Mouse (Mus musculus): Measurements from ENCODE around the gene Opa3. TPM values are rescaled to one million over a fixed set of nuclear protein-coding genes. Genes with fewer than 3 reads are reported as not detected.

Gene Opa3
- polyA plus RNA-seq, 1 experiment = 27.5 TPM

GRCm38 (mm10) chr7:19202065-19202850 is 25.9 kb upstream of the Opa3 start:
- Histone ChIP-seq H3ac (ENCODE audit: control insufficient read depth, insufficient read length, low read depth) (no peak overlapping the region), H3K36me3 (ENCODE audit: control insufficient read depth, insufficient read depth) (no peaks in the 10 kb centered on the region), H3K27me3 (ENCODE audit: control insufficient read depth, insufficient read depth, insufficient read length) (no peaks in the 10 kb centered on the region), H3K79me3 (ENCODE audit: low read depth) (no peaks in the 10 kb centered on the region), H3K79me2 (ENCODE audit: control insufficient read depth, insufficient read depth) (no peaks in the 10 kb centered on the region), H3K4me3 (ENCODE audit: insufficient read depth, poor library complexity, severe bottlenecking) (no peak overlapping the region)
- no peak for TF ChIP-seq FOSL1 (IDR thresholded peaks at IDR 0.05; ENCODE audit: insufficient read depth, low read length, poor library complexity, severe bottlenecking)
- TF ChIP-seq CEBPB (IDR thresholded peaks at IDR 0.05; ENCODE audit: low read depth) = no peak
- no peak for TF ChIP-seq MYOD1 (IDR thresholded peaks at IDR 0.05; ENCODE audit: control insufficient read depth, insufficient read length, low read depth)
- TF ChIP-seq MAX (IDR thresholded peaks at IDR 0.05) = no peak
- TF ChIP-seq MYOG (IDR thresholded peaks at IDR 0.05; ENCODE audit: control insufficient read depth, extremely low read depth, insufficient read length) = no peak
- no peak for TF ChIP-seq CTCF (IDR thresholded peaks at IDR 0.05; ENCODE audit: control insufficient read depth, insufficient read depth, insufficient read length)
- TF ChIP-seq USF1 (IDR thresholded peaks at IDR 0.05; ENCODE audit: low read depth) = no peak

- no peaks in the 10 kb centered on the region for H3K79me2 ChIP-seq (ENCODE audit: control insufficient read depth, insufficient read depth)
- no peak overlapping the region for H3ac ChIP-seq (ENCODE audit: control insufficient read depth, insufficient read length, low read depth)
- H3K4me3 ChIP-seq (ENCODE audit: insufficient read depth, poor library complexity, severe bottlenecking) = no peak overlapping the region
- H3K27me3 ChIP-seq (ENCODE audit: control insufficient read depth, insufficient read depth, insufficient read length) = peaks cover 7% of the 10 kb centered on the region
- H3K79me3 ChIP-seq (ENCODE audit: low read depth) = no peaks in the 10 kb centered on the region
- no peak for TF ChIP-seq USF1 (IDR thresholded peaks at IDR 0.05; ENCODE audit: low read depth)
- no peak for TF ChIP-seq CTCF (IDR thresholded peaks at IDR 0.05; ENCODE audit: control insufficient read depth, insufficient read depth, insufficient read length)
- no peak for TF ChIP-seq MYOG (IDR thresholded peaks at IDR 0.05; ENCODE audit: control insufficient read depth, extremely low read depth, insufficient read length)
- TF ChIP-seq CEBPB (IDR thresholded peaks at IDR 0.05; ENCODE audit: low read depth) = no peak
- no peak for TF ChIP-seq MAX (IDR thresholded peaks at IDR 0.05)
- TF ChIP-seq FOSL1 (IDR thresholded peaks at IDR 0.05; ENCODE audit: insufficient read depth, low read length, poor library complexity, severe bottlenecking) = no peak
- no peak for TF ChIP-seq MYOD1 (IDR thresholded peaks at IDR 0.05; ENCODE audit: control insufficient read depth, insufficient read length, low read depth)
- H3K36me3 ChIP-seq (ENCODE audit: control insufficient read depth, insufficient read depth) = no peaks in the 10 kb centered on the region
Measured at GRCm38 (mm10) chr7:19208201-19208910, 19.8 kb upstream of the Opa3 start.

GRCm38 (mm10) chr7:19208944-19209472 is 19.1 kb upstream of the Opa3 start:
- H3K4me3 ChIP-seq (ENCODE audit: insufficient read depth, poor library complexity, severe bottlenecking) = no peak overlapping the region

GRCm38 (mm10) chr7:19209494-19209893 is 18.6 kb upstream of the Opa3 start:
- no peak for TF ChIP-seq CTCF (IDR thresholded peaks at IDR 0.05; ENCODE audit: control insufficient read depth, insufficient read depth, insufficient read length)
- H3K36me3 ChIP-seq (ENCODE audit: control insufficient read depth, insufficient read depth) = no peaks in the 10 kb centered on the region
- no peaks in the 10 kb centered on the region for H3K79me3 ChIP-seq (ENCODE audit: low read depth)
- peaks cover 12% of the 10 kb centered on the region for H3K27me3 ChIP-seq (ENCODE audit: control insufficient read depth, insufficient read depth, insufficient read length)
- H3K79me2 ChIP-seq (ENCODE audit: control insufficient read depth, insufficient read depth) = no peaks in the 10 kb centered on the region
- no peak overlapping the region for H3ac ChIP-seq (ENCODE audit: control insufficient read depth, insufficient read length, low read depth)
- H3K4me3 ChIP-seq (ENCODE audit: insufficient read depth, poor library complexity, severe bottlenecking) = no peak overlapping the region

More at GRCm38 (mm10) chr7:19208944-19209472, 19.1 kb upstream of the Opa3 start:
- Histone ChIP-seq H3K27me3 (ENCODE audit: control insufficient read depth, insufficient read depth, insufficient read length) (peaks cover 7% of the 10 kb centered on the region), H3K79me3 (ENCODE audit: low read depth) (no peaks in the 10 kb centered on the region), H3K36me3 (ENCODE audit: control insufficient read depth, insufficient read depth) (no peaks in the 10 kb centered on the region), H3ac (ENCODE audit: control insufficient read depth, insufficient read length, low read depth) (no peak overlapping the region), H3K79me2 (ENCODE audit: control insufficient read depth, insufficient read depth) (no peaks in the 10 kb centered on the region)
- TF ChIP-seq CTCF (IDR thresholded peaks at IDR 0.05; ENCODE audit: control insufficient read depth, insufficient read depth, insufficient read length) = no peak
- no peak for TF ChIP-seq CEBPB (IDR thresholded peaks at IDR 0.05; ENCODE audit: low read depth)
- TF ChIP-seq USF1 (IDR thresholded peaks at IDR 0.05; ENCODE audit: low read depth) = no peak

GRCm38 (mm10) chr7:19210010-19210409 is 18.1 kb upstream of the Opa3 start:
- H3K36me3 ChIP-seq (ENCODE audit: control insufficient read depth, insufficient read depth) = no peaks in the 10 kb centered on the region
- H3K79me2 ChIP-seq (ENCODE audit: control insufficient read depth, insufficient read depth) = no peaks in the 10 kb centered on the region
- TF ChIP-seq MAX (IDR thresholded peaks at IDR 0.05) = no peak
- no peak for TF ChIP-seq MYOG (IDR thresholded peaks at IDR 0.05; ENCODE audit: control insufficient read depth, extremely low read depth, insufficient read length)
- no peak for TF ChIP-seq FOSL1 (IDR thresholded peaks at IDR 0.05; ENCODE audit: insufficient read depth, low read length, poor library complexity, severe bottlenecking)
- no peak for TF ChIP-seq CEBPB (IDR thresholded peaks at IDR 0.05; ENCODE audit: low read depth)
- TF ChIP-seq USF1 (IDR thresholded peaks at IDR 0.05; ENCODE audit: low read depth) = no peak
- no peak for TF ChIP-seq MYOD1 (IDR thresholded peaks at IDR 0.05; ENCODE audit: control insufficient read depth, insufficient read length, low read depth)
- TF ChIP-seq CTCF (IDR thresholded peaks at IDR 0.05; ENCODE audit: control insufficient read depth, insufficient read depth, insufficient read length) = no peak
- no peak overlapping the region for H3K4me3 ChIP-seq (ENCODE audit: insufficient read depth, poor library complexity, severe bottlenecking)
- H3K79me3 ChIP-seq (ENCODE audit: low read depth) = no peaks in the 10 kb centered on the region
- H3ac ChIP-seq (ENCODE audit: control insufficient read depth, insufficient read length, low read depth) = no peak overlapping the region
- H3K27me3 ChIP-seq (ENCODE audit: control insufficient read depth, insufficient read depth, insufficient read length) = peaks cover 13% of the 10 kb centered on the region
